ENCODE assay signal across 9 mouse cellular contexts in genomic region chr14:45453538-45454233, GRCm38 (mm10). TPM values are rescaled to one million over a fixed set of nuclear protein-coding genes. Genes with fewer than 3 reads are reported as not detected.
A peak's percentile ranks its signal among the peaks of the same experiment; 100 is the strongest.
DNase-seq lines count a peak whose midpoint lies in the region; ATAC-seq and TF ChIP-seq lines count a peak whose summit lies in the region.
"Had no signal": no experiment of that assay in that cellular context is flagged by ENCODE, and none has a peak within 500 bp of the region (broad histone marks: within the 10 kb centered on the region; RNA-seq: fewer than 3 reads in every experiment).

No protein-coding gene starts in this region.

- peaks cover 12% of the 10 kb centered on the region for H3K36me3 ChIP-seq in lung, embryonic 15.5 days
- peaks cover 6% of the 10 kb centered on the region for H3K36me3 ChIP-seq in intestine, embryonic 14.5 days (ENCODE audit: control insufficient read depth, insufficient read depth, low read length)
- no peaks in the 10 kb centered on the region for H3K36me3 ChIP-seq in liver, embryonic 11.5 days (ENCODE audit: control insufficient read depth, insufficient read depth, low read length)
- H3K36me3 ChIP-seq in forebrain, embryonic 13.5 days (ENCODE audit: poor library complexity, severe bottlenecking) = no peaks in the 10 kb centered on the region

- no peak overlapping the region for H3K9ac ChIP-seq in lung, embryonic 15.5 days
- no peak overlapping the region for H3K9ac ChIP-seq in intestine, embryonic 14.5 days (ENCODE audit: low read length)
- no peak overlapping the region for H3K9ac ChIP-seq in liver, embryonic 11.5 days (ENCODE audit: low read depth, low read length)
- H3K9ac ChIP-seq in forebrain, embryonic 13.5 days = no peak overlapping the region
- H3K9ac ChIP-seq: midbrain, embryonic 12.5 days had no signal

- peak overlapping the region; percentile 87 for H3K27ac ChIP-seq in lung, embryonic 15.5 days
- H3K27ac ChIP-seq in intestine, embryonic 14.5 days (ENCODE audit: low read depth) = peak overlapping the region; percentile 64
- H3K27ac ChIP-seq in liver, embryonic 11.5 days (ENCODE audit: low read depth, low read length) = 0 out of 2 replicates have a peak overlapping the region, but pooled peaks have one; percentile 54
- no peak overlapping the region for H3K27ac ChIP-seq in forebrain, embryonic 13.5 days
- H3K27ac ChIP-seq: midbrain, embryonic 12.5 days had no signal

- WGBS in lung, embryonic 15.5 days = 47% methylated on average over 5 of the region's 5 CpGs
- WGBS in lung, adult 2 months = 72% methylated on average over 5 of the region's 5 CpGs
- 57% methylated on average over 5 of the region's 5 CpGs for WGBS in intestine, embryonic 14.5 days
- WGBS in liver, embryonic 11.5 days = 73% methylated on average over 5 of the region's 5 CpGs
- 68% methylated on average over 5 of the region's 5 CpGs for WGBS in forebrain, embryonic 13.5 days

- no peak for TF ChIP-seq POLR2A in lung, adult 2 months (IDR thresholded peaks at IDR 0.05; ENCODE audit: borderline replicate concordance, extremely low read depth, low read depth, low read length)

- peaks cover 58% of the 10 kb centered on the region for H3K4me1 ChIP-seq in lung, embryonic 15.5 days
- peaks cover 18% of the 10 kb centered on the region for H3K4me1 ChIP-seq in lung, adult 2 months (ENCODE audit: control insufficient read depth, insufficient read depth, low read length)
- peaks cover 47% of the 10 kb centered on the region for H3K4me1 ChIP-seq in intestine, embryonic 14.5 days (replicated peaks; ENCODE audit: control insufficient read depth, insufficient read depth, low read length)
- peaks cover 31% of the 10 kb centered on the region for H3K4me1 ChIP-seq in liver, embryonic 11.5 days (replicated peaks; ENCODE audit: control insufficient read depth, insufficient read depth, low read length)
- H3K4me1 ChIP-seq in forebrain, embryonic 13.5 days = peaks cover 22% of the 10 kb centered on the region

- TF ChIP-seq CTCF in lung, adult 2 months (IDR thresholded peaks at IDR 0.05; ENCODE audit: insufficient read depth, low read length) = no peak

- no peak overlapping the region for H3K4me3 ChIP-seq in lung, embryonic 15.5 days
- H3K4me3 ChIP-seq in lung, adult 2 months (replicated peaks; ENCODE audit: extremely low read depth, low read depth, low read length) = no peak overlapping the region
- no peak overlapping the region for H3K4me3 ChIP-seq in intestine, embryonic 14.5 days (ENCODE audit: low read depth, low read length)
- H3K4me3 ChIP-seq in liver, embryonic 11.5 days (ENCODE audit: low read depth, low read length) = no peak overlapping the region
- no peak overlapping the region for H3K4me3 ChIP-seq in forebrain, embryonic 13.5 days
- H3K4me3 ChIP-seq: midbrain, embryonic 12.5 days had no signal

- H3K9me3 ChIP-seq in lung, embryonic 15.5 days = no peaks in the 10 kb centered on the region
- H3K9me3 ChIP-seq in intestine, embryonic 14.5 days (ENCODE audit: control insufficient read depth, low read length) = no peaks in the 10 kb centered on the region
- no peaks in the 10 kb centered on the region for H3K9me3 ChIP-seq in liver, embryonic 11.5 days (ENCODE audit: control insufficient read depth, low read length)
- no peaks in the 10 kb centered on the region for H3K9me3 ChIP-seq in forebrain, embryonic 13.5 days (replicated peaks)
- H3K9me3 ChIP-seq: midbrain, embryonic 12.5 days had no signal

- no peak for DNase-seq in lung, adult 2 months
- DNase-seq in intestine, embryonic 14.5 days (ENCODE audit: low spot score) = no peak
- DNase-seq in liver, embryonic 11.5 days (ENCODE audit: low spot score) = no peak
- DNase-seq in yolk sac, embryonic 10.5 days (ENCODE audit: low spot score) = peak; percentile 38
- DNase-seq in cerebellum, adult 9-11 months = no peak

- peak; percentile 66 for ATAC-seq in lung, embryonic 15.5 days (ENCODE audit: borderline replicate concordance, extremely low read depth, low FRiP score, low TSS enrichment)
- no peak for ATAC-seq in intestine, embryonic 14.5 days (replicated peaks; ENCODE audit: low FRiP score, low TSS enrichment, low read depth)
- no peak for ATAC-seq in liver, embryonic 11.5 days (replicated peaks; ENCODE audit: low FRiP score)
- ATAC-seq in forebrain, embryonic 13.5 days = no peak

- no peaks in the 10 kb centered on the region for H3K27me3 ChIP-seq in lung, embryonic 15.5 days
- H3K27me3 ChIP-seq in intestine, embryonic 14.5 days (replicated peaks; ENCODE audit: control insufficient read depth, insufficient read depth, low read length) = no peaks in the 10 kb centered on the region
- H3K27me3 ChIP-seq in liver, embryonic 11.5 days (replicated peaks; ENCODE audit: control insufficient read depth, insufficient read depth, low read length) = no peaks in the 10 kb centered on the region
- no peaks in the 10 kb centered on the region for H3K27me3 ChIP-seq in forebrain, embryonic 13.5 days
- H3K27me3 ChIP-seq: midbrain, embryonic 12.5 days; Patski had no signal

- no peak overlapping the region for H3K4me2 ChIP-seq in lung, embryonic 15.5 days
- H3K4me2 ChIP-seq in intestine, embryonic 14.5 days (ENCODE audit: low read length) = no peak overlapping the region
- H3K4me2 ChIP-seq in liver, embryonic 11.5 days = no peak overlapping the region
- H3K4me2 ChIP-seq in forebrain, embryonic 13.5 days = no peak overlapping the region
- H3K4me2 ChIP-seq: midbrain, embryonic 12.5 days had no signal

RNA-seq across cellular contexts. Expression of gene Gnpnat1, which starts 49.0 kb away (rescaled TPM):
- 44.7 and 50.5 TPM in 2 replicates for polyA plus RNA-seq in lung, embryonic 15.5 days (2015; fragmentation: Nextera tagmentation; extraction: Ambion mirVana)
- 3.2 and 3.7 TPM in 2 replicates for polyA plus RNA-seq in lung, adult 2 months (2012; rRNA removed)
- 66.5 and 75.3 TPM in 2 replicates for polyA plus RNA-seq in intestine, embryonic 14.5 days (2014; fragmentation: Nextera tagmentation; extraction: Ambion mirVana)
- 49.7 and 51.5 TPM in 2 replicates for polyA plus RNA-seq in liver, embryonic 11.5 days (2014; fragmentation: Nextera tagmentation; extraction: Ambion mirVana)
- polyA plus RNA-seq in forebrain, embryonic 13.5 days (2015; fragmentation: Nextera tagmentation; extraction: Ambion mirVana) = 24.1 and 25.0 TPM in 2 replicates
